Mouse (Mus musculus) left cerebral cortex, postnatal 36 days (tissue): ENCODE measurements at regions not wholly inside any gene's neighbourhood (a gene's known extent, or its start where the extent isn't known, plus 50 kb on each side); places are given as distances from the start of the nearest gene placed in this dataset.

Experiments used
- DNase-seq, 2 experiments: peaks; one replicate each; pipeline ENCODE4 v3.0.0; 2021 to 2022; ENCODE audit warnings: low spot score in 2 of 2, mixed read lengths in 1 of 2
- intact Hi-C: fragments of 180-260 bp; cut with DNase I; formaldehyde crosslinking; loops from one replicate; pipeline ENCODE4 v1.15.1; 2025

DNA sequence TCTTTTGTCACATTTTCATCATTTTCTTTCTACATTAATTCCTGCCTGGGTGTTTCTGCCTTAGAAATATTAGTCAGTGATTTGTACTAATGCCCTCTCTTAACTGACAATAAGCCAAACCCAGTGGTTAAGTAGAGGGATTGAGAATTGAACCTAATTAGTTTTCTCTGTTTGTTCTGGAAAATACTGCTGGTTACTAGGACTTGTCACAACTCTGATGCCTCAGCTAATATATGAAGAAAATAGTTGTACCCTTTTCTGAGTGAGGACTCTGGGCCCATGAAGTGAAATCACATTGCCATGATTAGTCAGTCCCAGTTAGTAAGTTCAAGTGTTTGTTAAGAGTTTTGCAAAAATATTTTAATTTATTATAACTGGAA is 444.4 kb upstream of the Sel1l start:
- intact Hi-C loops, result no loop called here
- no peak for DNase-seq

DNA sequence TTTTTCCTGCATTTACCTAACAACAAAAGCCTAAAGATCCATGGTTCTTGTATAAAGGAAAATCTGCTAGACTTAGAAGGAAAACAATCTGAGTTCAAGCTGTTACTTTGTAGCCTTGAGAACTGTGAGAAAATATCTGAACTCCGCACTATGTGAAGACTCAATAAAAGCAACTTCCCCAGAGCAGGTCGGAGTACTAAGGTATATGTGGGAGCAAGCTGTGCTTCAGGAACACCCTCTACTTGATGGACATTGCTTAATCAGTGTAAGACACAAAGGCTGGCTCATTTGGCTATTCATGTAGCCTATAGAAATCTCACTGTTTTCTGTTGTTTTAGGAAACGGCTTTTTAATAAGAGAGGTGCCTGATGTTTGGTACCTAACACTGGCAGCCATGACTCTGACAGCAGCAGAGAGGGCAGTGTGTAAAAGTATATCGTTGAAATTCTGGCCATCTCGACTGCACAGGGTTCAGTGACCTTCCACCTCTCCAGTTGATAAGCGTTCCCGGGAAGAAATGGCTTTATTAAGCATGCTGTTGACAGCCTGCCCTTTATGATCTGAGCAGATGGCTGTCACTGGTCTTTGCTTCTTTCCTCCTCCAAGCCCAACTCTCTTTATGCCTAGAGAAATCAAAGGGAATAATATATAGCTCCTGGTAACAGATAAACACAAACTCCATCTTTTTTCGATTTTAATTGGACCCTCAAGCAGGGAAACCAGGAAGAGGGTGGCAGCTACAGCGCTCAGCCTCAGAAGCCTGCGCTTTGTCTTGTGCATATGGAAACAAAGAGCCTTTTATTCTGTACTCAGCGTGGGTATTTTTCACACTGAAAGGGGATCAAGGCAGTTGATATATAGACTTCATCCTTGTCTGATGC is 443.7 kb upstream of the Sel1l start:
- DNase-seq, result no peak
- intact Hi-C loops, result no loop called here

DNA sequence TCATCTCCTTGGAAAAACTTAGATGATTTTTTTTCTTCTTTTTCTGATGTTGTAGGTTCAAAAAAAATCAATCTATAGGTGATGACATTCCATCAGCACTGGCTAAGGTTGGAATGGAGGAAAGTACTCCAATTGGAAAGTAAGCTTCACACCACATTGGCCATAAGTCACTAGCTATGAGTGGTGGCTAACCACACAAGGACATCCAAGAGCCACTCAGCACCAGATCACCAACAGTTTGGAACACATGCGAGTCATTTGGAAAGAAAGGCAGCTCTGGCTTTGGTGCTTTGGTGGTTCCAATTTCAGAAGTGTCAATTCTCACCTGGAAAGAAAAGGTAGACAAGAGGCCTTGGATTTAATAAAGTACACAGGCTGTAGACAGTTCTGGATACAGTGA is 442.5 kb upstream of the Sel1l start:
- no peak for DNase-seq
- intact Hi-C loops, result no loop called here

DNA sequence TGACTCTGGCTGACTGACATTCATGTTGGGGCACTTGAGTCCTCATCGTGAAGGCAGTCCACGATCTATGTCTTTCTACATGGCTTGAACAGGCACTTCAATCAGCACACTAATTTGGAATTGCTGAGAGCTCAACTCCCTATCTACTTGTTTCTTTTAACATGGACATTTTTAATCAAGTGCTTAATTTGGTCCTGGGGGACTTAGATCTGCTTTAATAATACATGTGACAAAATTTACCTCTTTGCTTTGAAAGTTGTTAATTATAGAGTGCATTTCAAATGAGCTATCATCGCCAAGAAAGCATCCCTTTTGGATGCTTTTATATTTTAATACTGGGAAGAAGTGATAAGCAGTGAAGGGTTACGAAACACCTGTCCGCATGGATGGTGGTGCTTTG is 436.6 kb upstream of the Sel1l start:
- intact Hi-C loops, result no loop called here

DNA sequence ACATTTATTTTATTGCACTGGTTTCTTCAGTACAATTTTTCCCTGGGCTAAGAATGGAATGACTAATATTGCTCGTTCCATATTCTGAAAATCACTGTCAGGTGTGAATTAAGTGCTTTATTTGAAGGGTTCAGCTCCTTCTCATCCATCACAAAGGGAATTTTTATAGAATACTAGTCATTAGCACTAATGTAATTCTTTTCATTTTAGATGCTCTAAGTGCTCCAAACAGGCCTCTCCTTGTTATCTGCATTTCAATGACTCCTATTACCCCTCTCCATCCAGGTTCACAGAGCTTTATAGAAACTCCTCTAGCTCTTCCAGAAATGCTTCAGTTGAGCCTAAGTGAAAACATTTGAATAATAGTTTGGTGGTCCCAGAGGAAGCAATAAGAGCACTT is 431.5 kb upstream of the Sel1l start:
- intact Hi-C loops, result no loop called here
- no peak for DNase-seq

More for the DNA sequence above, 436.6 kb upstream of the Sel1l start:
- DNase-seq, result no peak

DNA sequence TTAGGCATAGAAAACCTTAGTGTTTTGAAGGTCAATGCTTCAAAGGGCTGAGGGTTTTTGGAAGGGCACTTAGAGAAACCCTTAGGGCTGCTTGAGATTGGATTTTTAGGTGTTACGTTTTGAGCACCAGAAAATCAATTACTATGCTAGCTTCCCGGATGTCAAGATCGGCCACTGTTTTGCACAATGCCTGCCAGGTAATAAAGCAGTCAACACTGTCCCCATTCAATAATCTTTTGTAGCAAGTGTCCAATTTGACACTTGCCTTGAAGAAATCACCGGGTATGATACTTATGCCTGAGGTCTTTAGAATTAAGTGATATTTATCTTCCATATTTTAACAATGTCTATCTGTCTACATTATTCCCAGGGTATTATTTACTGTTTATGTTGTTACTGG is 403.0 kb upstream of the Sel1l start:
- intact Hi-C loops, result no loop called here

DNA sequence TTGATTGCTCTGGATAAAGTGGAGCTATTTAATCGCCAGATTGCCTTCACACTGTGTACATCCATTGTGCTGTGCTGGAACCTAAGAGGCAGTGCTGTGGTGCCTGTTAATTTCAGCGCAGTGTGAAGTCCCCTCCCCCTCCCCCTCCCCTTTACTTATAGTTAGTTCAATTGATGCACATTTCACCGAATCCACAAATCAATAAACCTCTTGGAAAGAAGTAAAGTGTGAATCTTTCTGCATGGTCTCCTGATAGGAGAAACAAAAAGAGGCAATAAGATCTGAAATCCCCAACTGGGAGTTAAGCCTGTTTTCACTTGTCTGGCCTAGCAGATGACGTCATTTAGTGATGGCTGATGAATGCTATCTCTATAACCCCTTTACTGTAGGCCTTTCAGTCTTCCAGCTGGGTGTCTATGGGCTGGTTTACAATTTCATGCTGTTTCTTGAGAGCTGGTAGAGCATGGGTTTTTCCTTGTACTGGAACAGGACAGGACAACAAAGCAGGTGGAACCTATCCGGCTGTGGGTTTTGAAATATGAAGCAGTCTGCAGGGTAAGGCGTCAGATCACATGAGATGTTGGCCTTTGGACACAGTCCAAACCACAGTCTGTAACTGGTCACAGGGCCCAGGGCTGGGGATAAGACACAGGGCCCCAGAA is 398.0 kb upstream of the Sel1l start:
- no peak for DNase-seq
- intact Hi-C loops, result no loop called here

More for the DNA sequence above, 403.0 kb upstream of the Sel1l start:
- no peak for DNase-seq

DNA sequence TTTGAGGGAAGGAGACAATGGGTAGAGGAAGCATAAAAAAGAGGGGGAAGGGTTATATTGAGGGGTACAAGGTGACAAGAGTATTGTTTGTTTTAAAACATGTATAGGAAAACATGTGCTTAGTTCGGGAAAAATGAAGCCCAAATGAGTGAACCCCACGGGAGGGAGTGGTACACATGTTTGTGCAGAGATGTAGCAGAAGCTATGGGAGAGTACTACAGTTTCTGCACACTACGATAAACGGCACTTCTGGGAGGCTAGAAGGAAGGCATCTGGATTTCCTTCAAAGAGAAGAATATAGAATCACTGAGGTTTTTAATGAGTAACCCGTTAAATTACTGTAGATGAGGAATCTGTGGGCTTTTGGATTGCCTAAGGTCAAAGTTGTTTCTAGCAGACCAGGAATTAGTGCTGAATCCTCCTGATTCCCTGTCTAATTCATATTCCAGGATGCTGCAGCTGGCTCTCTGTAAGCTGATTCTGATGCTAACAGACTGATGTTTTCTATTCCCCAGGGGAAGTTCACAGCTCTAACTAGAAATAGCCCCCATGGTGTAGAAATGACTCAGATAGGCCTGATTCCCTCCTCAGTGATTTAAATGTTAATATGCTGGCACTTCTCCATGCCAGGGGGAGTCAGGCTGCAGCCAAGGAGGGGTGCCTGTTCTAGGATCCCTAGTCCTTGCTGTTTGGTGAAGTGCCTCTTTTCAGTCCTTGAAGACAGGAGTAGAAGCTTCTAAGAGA is 391.2 kb upstream of the Sel1l start:
- intact Hi-C loops, result no loop called here
- DNase-seq, result no peak

DNA sequence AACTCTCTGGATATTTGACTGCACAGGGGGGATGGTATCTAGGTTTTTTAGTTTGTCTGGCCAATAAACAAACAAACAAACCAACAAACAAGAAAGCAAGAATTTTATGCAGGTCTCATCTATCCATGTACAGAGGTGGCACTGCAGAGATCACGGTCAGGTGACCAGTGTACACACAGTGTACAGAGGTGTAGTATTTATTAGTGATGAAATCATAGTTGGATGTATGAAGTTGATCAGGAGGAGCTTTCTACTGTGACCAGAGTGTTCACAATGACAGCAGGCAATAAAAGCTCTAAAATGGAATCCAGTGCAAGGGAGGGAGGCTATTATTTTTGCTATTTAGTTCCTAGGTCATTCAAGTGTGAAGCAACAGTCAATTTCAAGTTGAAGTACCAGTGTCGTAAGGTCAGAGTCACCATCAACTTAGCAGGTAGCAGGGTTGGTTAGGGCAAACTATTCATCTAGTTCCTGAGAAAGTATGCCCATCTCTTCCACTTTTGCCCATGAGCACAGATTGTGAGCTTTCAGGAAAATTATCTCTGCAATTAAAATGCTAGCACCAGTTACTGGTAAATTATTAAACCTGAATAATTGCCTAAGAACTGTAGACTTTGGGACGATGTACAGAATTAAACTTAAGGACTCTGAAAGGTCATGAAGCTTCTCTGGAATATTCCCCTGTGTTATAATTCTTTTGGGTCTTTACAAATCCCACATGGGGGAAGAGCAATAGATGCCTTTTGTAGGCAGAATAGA is 384.9 kb upstream of the Sel1l start:
- intact Hi-C loops, result no loop called here

DNA sequence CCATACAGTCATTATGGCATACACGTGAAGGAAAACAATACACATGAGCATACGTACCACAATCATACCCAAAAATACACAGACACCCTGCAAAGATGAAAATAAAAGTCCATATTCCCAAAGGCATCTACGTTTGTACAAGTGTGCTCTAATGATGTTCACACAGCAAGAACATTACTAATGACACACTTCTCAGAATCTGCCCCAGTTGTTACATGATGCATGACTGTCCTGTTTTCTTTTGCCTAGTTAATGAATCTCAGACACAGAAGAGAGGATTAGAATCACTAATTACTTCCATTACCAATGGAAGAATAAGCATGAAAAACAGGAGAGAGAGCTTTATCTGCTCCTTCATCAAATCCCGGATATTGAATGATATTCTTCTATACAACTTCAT is 379.6 kb upstream of the Sel1l start:
- intact Hi-C loops, result no loop called here

More for the DNA sequence above, 384.9 kb upstream of the Sel1l start:
- DNase-seq, result no peak

DNA sequence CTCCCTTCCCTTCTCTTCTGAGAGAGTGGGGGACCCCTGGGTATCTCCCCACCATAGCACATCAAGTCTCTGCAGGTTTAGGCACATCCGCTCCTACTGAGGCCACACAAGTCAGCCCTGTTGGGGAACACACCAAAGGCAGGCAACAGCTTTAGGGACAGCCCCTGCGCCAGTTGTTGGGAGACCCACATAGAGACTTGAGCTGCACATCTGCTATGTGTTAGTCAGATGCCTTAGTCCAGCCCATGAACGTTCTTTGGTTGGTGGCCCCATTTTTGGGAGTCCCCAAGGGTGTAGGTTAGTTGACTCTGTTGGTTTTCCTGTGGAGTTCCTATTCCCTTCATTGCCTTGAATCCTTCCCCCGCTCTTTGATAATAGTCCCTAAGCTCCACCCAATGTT is 354.4 kb upstream of the Sel1l start:
- intact Hi-C loops, result no loop called here
- DNase-seq, result no peak

More for the DNA sequence above, 379.6 kb upstream of the Sel1l start:
- DNase-seq, result no peak

DNA sequence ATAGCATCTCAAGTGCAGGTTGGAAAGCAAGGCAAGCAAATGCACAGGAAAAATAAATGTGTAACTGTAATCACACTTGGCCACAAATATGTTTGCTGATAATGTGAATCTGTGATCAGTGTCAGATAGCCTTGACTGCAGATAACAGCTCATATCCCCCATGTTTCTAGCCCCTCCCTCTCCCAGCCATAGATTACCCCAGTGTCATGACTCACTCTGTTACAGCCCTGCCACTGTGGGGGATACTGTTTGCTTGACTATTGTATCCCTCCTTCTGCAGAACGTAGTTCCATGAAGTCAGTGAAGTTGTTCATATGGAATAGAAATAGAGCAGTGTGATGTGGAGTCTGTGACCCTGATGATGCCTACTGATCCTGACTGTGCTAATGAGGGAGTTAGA is 351.6 kb upstream of the Sel1l start:
- intact Hi-C loops, result no loop called here
- no peak for DNase-seq

DNA sequence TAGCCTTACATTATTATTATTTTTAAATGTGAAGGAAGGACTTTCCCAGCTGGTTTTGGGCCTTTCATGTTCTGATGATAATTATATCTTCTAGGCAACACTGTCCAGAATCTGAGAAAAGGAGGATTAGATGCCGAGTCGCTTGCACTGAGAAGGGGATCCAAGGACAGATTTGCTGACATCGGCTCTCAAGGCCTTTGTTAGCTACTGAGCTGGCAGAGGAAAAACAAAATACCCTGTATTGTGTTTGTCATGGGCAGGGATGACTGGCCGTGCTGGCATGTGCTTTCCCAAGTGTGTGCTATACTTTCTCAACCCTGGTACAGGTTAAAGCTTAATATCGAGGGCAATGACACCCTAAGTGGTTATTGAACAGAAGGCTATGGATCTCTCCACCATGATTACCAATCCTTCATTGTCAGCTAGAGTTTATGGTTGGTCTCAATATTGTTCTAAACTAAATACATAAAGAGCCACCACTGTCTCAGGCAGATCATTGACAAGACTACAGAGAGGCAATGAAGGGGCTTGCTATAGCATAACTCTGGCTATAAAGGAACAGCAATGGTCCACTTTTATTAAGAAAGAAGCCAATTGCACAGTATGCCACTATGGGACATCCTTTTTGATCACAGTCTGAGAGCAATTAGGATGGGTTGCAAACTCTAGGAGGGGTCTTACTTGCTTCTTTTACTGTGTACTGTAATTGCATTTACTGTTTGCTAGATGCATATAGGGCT is 350.0 kb upstream of the Sel1l start:
- DNase-seq, result no peak
- intact Hi-C loops, result no loop called here

DNA sequence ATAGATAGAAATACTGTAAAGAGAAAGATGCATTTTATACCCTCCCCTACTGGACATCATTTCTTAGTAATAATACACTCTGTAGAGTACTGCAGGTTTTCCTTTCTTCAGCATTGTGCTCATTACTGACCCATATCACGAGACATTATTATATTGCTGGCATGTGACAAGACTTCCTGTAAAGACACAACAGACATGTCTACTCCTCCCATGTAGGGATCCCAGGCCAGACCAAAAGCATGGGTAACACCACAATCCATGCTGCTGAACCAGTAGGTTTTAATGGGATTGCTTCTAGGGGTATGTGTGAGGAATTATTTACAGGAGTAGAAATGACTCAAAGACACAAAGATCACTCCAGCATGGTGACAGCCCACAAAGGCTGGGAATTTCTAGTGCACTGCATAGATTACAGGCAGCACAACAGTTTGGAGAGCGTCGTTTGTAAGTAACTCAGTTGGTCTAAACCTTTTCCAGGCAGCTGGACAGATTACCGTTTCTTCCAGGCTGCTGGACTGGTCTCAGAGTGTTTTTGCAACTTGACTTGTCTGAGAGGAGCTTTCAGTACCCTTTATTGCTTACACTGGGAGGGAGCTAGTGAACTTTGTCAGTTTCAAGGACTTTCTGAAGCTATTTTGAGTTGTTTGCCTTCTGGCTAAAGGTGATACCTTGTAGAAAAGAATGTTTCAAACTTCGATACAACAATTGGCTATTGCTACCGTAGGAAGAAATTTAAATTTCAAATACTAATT is 345.2 kb upstream of the Sel1l start:
- no peak for DNase-seq
- intact Hi-C loops, result no loop called here

DNA sequence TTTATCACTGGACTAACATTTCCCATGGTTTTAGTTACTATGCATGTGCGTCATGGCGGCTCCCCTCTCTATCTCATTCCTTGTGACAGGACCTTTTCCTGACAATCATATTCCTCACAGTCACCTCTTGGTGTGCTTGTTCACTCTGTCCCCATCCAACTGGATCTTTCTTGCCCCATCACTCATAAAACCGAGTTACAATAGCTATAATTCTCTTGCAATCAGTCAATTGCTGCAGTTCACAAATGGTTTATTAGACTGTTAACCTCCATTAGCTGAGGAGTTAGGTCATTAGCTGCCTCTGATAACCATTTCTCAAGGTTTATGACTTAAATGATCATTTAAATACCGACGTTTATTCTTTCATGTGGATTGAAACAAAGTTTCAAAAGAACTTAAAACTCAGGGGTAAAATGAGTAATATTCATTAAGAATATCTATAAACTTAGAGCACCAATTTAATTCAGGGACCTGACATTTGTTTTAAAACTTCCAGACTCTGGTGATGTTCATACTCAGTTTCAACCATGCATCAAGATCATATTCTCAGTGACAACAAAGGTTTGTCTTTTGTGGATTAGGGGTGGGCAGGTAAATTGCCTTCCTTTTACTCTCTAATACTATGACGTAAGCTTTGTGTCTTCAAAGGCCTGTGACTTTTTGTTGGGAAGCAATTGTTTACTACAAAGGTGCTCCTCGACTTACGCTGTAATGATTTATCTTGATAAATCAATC is 344.4 kb upstream of the Sel1l start:
- intact Hi-C loops, result no loop called here

DNA sequence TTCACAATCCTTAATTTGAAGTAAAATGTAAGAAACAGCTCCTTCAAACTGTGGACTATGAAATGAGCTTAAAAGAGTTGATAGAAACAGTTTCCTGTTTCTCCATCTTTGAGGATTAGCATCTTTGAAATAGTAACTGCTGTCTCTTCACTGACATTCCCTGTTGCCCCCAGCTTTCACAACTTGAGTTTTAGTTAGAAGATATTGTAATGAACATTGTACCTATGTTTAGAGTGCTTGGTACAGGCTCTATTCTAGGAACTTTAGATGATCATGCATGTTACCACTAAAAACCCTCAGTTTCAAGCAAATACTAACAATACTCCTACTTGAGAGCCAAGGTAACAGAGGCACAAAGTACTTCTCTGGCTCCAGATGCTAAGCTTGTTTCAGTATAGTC is 340.1 kb upstream of the Sel1l start:
- DNase-seq, result no peak
- intact Hi-C loops, result no loop called here

More for the DNA sequence above, 344.4 kb upstream of the Sel1l start:
- DNase-seq, result no peak

DNA sequence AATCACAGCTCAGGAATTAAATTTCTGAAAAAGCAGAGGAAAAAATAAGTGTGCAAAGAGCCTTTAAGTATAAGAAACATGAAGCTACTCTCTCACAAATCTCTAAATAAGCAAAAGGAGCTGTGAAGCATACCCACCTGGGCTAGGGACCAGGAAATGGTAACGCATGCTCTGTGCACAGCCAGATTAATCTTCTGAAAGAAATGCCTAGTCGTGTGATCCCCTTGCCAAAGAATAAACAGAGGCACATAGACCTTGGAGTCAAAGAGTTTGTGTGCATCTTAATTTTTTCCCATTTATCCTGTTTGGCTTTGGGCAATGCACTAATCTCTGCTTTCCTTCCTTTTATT is 338.2 kb upstream of the Sel1l start:
- DNase-seq, result no peak
- intact Hi-C loops, result no loop called here
